Mouse (Mus musculus) MEL (cell line): ENCODE data around the gene Drd3. TPM values are rescaled to one million over a fixed set of nuclear protein-coding genes. Genes with fewer than 3 reads are reported as not detected.

Experiments used
- DNase-seq: peaks from one replicate; pipeline ENCODE4 v3.0.0; 2011; ENCODE audit warnings: low read depth, low spot score
- H3K27ac ChIP-seq: 2 replicates; pipeline ENCODE4 v1.5.1; 2012; ENCODE audit warnings: low read depth, mild to moderate bottlenecking, control low read depth, low read length, moderate library complexity; ENCODE audit not compliant: control insufficient read depth
- H3K27me3 ChIP-seq, 2 experiments: fragments of 150-350 bp in 1 of 2; sonication (generic) in 1 of 2; 2 replicates each; pipeline ENCODE4 v1.6.1; 2012; ENCODE audit warnings: low read length in 2 of 2, mild to moderate bottlenecking in 2 of 2, improper control_type of control experiment in 1 of 2, moderate library complexity in 1 of 2; ENCODE audit not compliant: insufficient read depth in 2 of 2, control insufficient read depth in 1 of 2
- H3K36me3 ChIP-seq, 2 experiments: 2 replicates each; pipeline ENCODE4 v1.6.1; 2012 to 2014; ENCODE audit warnings: low read length in 2 of 2, improper control_type of control experiment in 1 of 2, inconsistent platforms in 1 of 2, mild to moderate bottlenecking in 1 of 2; ENCODE audit not compliant: insufficient read depth in 2 of 2, control insufficient read depth in 1 of 2
- H3K4me1 ChIP-seq, 2 experiments: fragments of 150-350 bp in 1 of 2; sonication (generic) in 1 of 2; 2 replicates each; pipeline ENCODE4 v1.6.1; 2012; ENCODE audit warnings: low read length in 2 of 2, improper control_type of control experiment in 1 of 2, mild to moderate bottlenecking in 1 of 2; ENCODE audit not compliant: insufficient read depth in 2 of 2, control insufficient read depth in 1 of 2
- H3K4me3 ChIP-seq, 2 experiments: fragments of 150-350 bp in 1 of 2; sonication (generic) in 1 of 2; 2 replicates each; pipeline ENCODE4 v1.5.1; 2012; ENCODE audit warnings: low read depth in 2 of 2, low read length in 2 of 2, mild to moderate bottlenecking in 2 of 2, moderate library complexity in 2 of 2, control low read depth in 1 of 2, improper control_type of control experiment in 1 of 2; ENCODE audit not compliant: control insufficient read depth in 1 of 2, insufficient read depth in 1 of 2
- H3K79me2 ChIP-seq: 2 replicates; pipeline ENCODE4 v1.6.1; 2012; ENCODE audit warnings: mild to moderate bottlenecking, low read length, moderate library complexity; ENCODE audit not compliant: control insufficient read depth, poor library complexity, insufficient read depth
- H3K9ac ChIP-seq: 2 replicates; pipeline ENCODE4 v1.6.1; 2012; ENCODE audit warnings: low read depth, mild to moderate bottlenecking, control low read depth, low read length, moderate library complexity; ENCODE audit not compliant: control insufficient read depth, poor library complexity, severe bottlenecking
- H3K9me3 ChIP-seq: fragments of 150-350 bp; sonication (generic); replicated peaks from 2 replicates; pipeline ENCODE4 v1.6.1; 2012; ENCODE audit warnings: mild to moderate bottlenecking, low read length, improper control_type of control experiment, moderate library complexity; ENCODE audit not compliant: insufficient read depth
- CHD1 ChIP-seq: IDR thresholded peaks from 2 replicates; pipeline ENCODE4 v1.6.1; 2012; ENCODE audit warnings: low read depth, mild to moderate bottlenecking, inconsistent platforms, low read length, improper control_type of control experiment
- CHD2 ChIP-seq: IDR thresholded peaks from 2 replicates; pipeline ENCODE4 v1.6.1; 2011; ENCODE audit warnings: low read length, improper control_type of control experiment
- CTCF ChIP-seq, 3 experiments: IDR thresholded peaks in 2 of 3; conservative IDR thresholded peaks in 1 of 3; 2 replicates each; pipeline ENCODE4 v1.5.1; 2011 to 2012; ENCODE audit warnings: low read length in 3 of 3, low read depth in 2 of 3, mild to moderate bottlenecking in 2 of 3, improper control_type of control experiment in 1 of 3, inconsistent platforms in 1 of 3, mixed read lengths in 1 of 3, moderate library complexity in 1 of 3; ENCODE audit not compliant: control insufficient read depth in 1 of 3, insufficient read depth in 1 of 3, poor library complexity in 1 of 3, severe bottlenecking in 1 of 3
- ELF1 ChIP-seq: IDR thresholded peaks from 2 replicates; pipeline ENCODE4 v1.6.1; 2014; ENCODE audit warnings: low read depth, mild to moderate bottlenecking, inconsistent platforms, low read length, improper control_type of control experiment, moderate library complexity
- EP300 ChIP-seq, 2 experiments: IDR thresholded peaks; 2 replicates each; pipeline ENCODE4 v1.6.1; 2011; ENCODE audit warnings: improper control_type of control experiment in 2 of 2, low read length in 2 of 2, low read depth in 1 of 2, mild to moderate bottlenecking in 1 of 2
- ETS1 ChIP-seq: IDR thresholded peaks from 2 replicates; pipeline ENCODE4 v1.6.1; 2012; ENCODE audit warnings: low read depth, mild to moderate bottlenecking, inconsistent platforms, low read length, improper control_type of control experiment, moderate library complexity
- GABPA ChIP-seq: IDR thresholded peaks from 2 replicates; pipeline ENCODE4 v1.6.1; 2012; ENCODE audit warnings: low read depth, mild to moderate bottlenecking, inconsistent platforms, low read length, improper control_type of control experiment, moderate library complexity
- MAX ChIP-seq: IDR thresholded peaks from 2 replicates; pipeline ENCODE4 v1.6.1; 2011; ENCODE audit warnings: low read length, improper control_type of control experiment
- MAZ ChIP-seq: IDR thresholded peaks from 2 replicates; pipeline ENCODE4 v1.6.1; 2012; ENCODE audit warnings: low read depth, mild to moderate bottlenecking, inconsistent platforms, low read length, improper control_type of control experiment
- MYB ChIP-seq: IDR thresholded peaks from 2 replicates; pipeline ENCODE4 v1.6.1; 2011; ENCODE audit warnings: mild to moderate bottlenecking, low read depth, low read length, improper control_type of control experiment
- NELFE ChIP-seq: IDR thresholded peaks from 2 replicates; pipeline ENCODE4 v1.6.1; 2011; ENCODE audit warnings: low read depth, low read length, improper control_type of control experiment
- NRF1 ChIP-seq: IDR thresholded peaks from 2 replicates; pipeline ENCODE4 v1.6.1; 2014; ENCODE audit warnings: low read depth, mild to moderate bottlenecking, inconsistent platforms, low read length, improper control_type of control experiment, moderate library complexity; ENCODE audit not compliant: poor library complexity, insufficient read depth, severe bottlenecking
- POLR2AphosphoS5 ChIP-seq: IDR thresholded peaks from 2 replicates; pipeline ENCODE4 v1.6.1; 2012; ENCODE audit warnings: low read depth, borderline replicate concordance, mild to moderate bottlenecking, inconsistent platforms, low read length, moderate library complexity, mixed read lengths
- RAD21 ChIP-seq: IDR thresholded peaks from 2 replicates; pipeline ENCODE4 v1.6.1; 2011; ENCODE audit warnings: mild to moderate bottlenecking, low read depth, low read length, improper control_type of control experiment
- RCOR1 ChIP-seq: IDR thresholded peaks from 2 replicates; pipeline ENCODE4 v1.6.1; 2012; ENCODE audit warnings: low read depth, mild to moderate bottlenecking, inconsistent platforms, low read length, improper control_type of control experiment
- SIN3A ChIP-seq: IDR thresholded peaks from 2 replicates; pipeline ENCODE4 v1.6.1; 2012; ENCODE audit warnings: low read length, improper control_type of control experiment, inconsistent platforms
- SMC3 ChIP-seq: IDR thresholded peaks from 2 replicates; pipeline ENCODE4 v1.6.1; 2011; ENCODE audit warnings: low read depth, low read length, improper control_type of control experiment
- TAL1 ChIP-seq: IDR thresholded peaks from 2 replicates; pipeline ENCODE4 v1.6.1; 2012; ENCODE audit warnings: mild to moderate bottlenecking, inconsistent platforms, low read length, moderate library complexity, mixed read lengths
- TCF12 ChIP-seq: IDR thresholded peaks from 2 replicates; pipeline ENCODE4 v1.6.1; 2014; ENCODE audit warnings: low read depth, mild to moderate bottlenecking, inconsistent platforms, low read length, improper control_type of control experiment, moderate library complexity
- UBTF ChIP-seq: IDR thresholded peaks from 2 replicates; pipeline ENCODE4 v1.6.1; 2012; ENCODE audit warnings: low read depth, mild to moderate bottlenecking, inconsistent platforms, low read length, improper control_type of control experiment, moderate library complexity, borderline replicate concordance; ENCODE audit not compliant: insufficient read depth
- USF1 ChIP-seq: IDR thresholded peaks from 2 replicates; pipeline ENCODE4 v1.6.1; 2014; ENCODE audit warnings: low read depth, mild to moderate bottlenecking, inconsistent platforms, low read length, improper control_type of control experiment, moderate library complexity
- USF2 ChIP-seq, 2 experiments: IDR thresholded peaks; 2 replicates each; pipeline ENCODE4 v1.6.1; 2011 to 2012; ENCODE audit warnings: improper control_type of control experiment in 2 of 2, low read length in 2 of 2, borderline replicate concordance in 1 of 2, inconsistent platforms in 1 of 2, low read depth in 1 of 2, mild to moderate bottlenecking in 1 of 2; ENCODE audit not compliant: insufficient read depth in 1 of 2
- ZC3H11A ChIP-seq: IDR thresholded peaks from 2 replicates; pipeline ENCODE4 v1.6.1; 2012; ENCODE audit warnings: low read depth, mild to moderate bottlenecking, inconsistent platforms, low read length, improper control_type of control experiment
- ZKSCAN1 ChIP-seq: IDR thresholded peaks from 2 replicates; pipeline ENCODE4 v1.6.1; 2012; ENCODE audit warnings: low read depth, mild to moderate bottlenecking, inconsistent platforms, low read length, improper control_type of control experiment, moderate library complexity
- polyA plus RNA-seq, 2 experiments: library from polyadenylated mRNA; stranded (reverse) in 1 of 2; unstranded in 1 of 2; fragments of >175 nt in 1 of 2; fragments of >200 nt in 1 of 2; gene quantifications; 2 replicates each; pipeline versions ENCODE4 v1.2.1 to v1.2.4; 2012; ENCODE audit warnings: low replicate concordance in 2 of 2, low read depth in 1 of 2; ENCODE audit not compliant: insufficient read length in 2 of 2, insufficient read depth in 1 of 2, missing spikeins in 1 of 2
- total RNA-seq: library from RNA; depleted of rRNA; stranded (reverse); fragments of 300-350 nt; gene quantifications from 2 replicates; pipeline ENCODE4 v1.2.3, GENCODE M21; 2012

Gene Drd3
- total and polyA plus RNA-seq, 3 experiments: not detected

DNA sequence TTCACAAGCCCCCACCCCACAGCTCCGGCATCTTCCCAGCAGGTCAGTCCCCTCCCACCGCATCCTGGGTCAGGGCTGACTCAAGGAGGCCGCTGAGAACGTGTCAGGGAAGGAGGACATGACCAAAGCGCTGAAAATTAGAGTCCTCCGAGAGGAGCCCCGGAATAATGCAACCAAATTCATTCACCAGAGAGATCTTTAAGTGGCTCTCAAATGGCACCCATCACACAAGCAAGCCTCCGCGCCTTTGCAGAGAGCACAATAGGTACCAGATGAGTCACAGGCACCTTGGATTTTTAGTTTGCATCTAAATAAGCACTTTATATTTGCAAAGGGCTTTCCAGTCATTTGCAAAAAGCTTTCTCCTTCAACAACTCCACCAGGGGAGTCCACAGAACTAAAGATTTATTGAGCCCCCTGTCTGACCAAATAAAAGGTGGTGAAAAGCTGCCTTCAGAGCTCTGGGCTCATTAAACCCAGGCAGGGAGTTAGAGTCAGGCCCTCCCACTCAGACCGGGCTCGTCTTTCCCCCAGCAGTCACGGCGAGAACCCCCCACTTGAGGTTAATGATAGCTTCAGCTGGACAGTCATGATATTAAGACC is 46.4 kb downstream of the Drd3 start:
- no peaks in the 10 kb centered on the region for H3K36me3 ChIP-seq
- H3K4me3 ChIP-seq: no peak overlapping the region
- H3K27me3 ChIP-seq: no peaks in the 10 kb centered on the region; a peak in 1 of 4 replicates
- no peak for DNase-seq
- H3K79me2 ChIP-seq: no peaks in the 10 kb centered on the region
- no peak for TF ChIP-seq ETS1
- H3K4me1 ChIP-seq: no peaks in the 10 kb centered on the region
- no peak overlapping the region for H3K9ac ChIP-seq
- H3K9me3 ChIP-seq: no peaks in the 10 kb centered on the region
- H3K27ac ChIP-seq: no peak overlapping the region

DNA sequence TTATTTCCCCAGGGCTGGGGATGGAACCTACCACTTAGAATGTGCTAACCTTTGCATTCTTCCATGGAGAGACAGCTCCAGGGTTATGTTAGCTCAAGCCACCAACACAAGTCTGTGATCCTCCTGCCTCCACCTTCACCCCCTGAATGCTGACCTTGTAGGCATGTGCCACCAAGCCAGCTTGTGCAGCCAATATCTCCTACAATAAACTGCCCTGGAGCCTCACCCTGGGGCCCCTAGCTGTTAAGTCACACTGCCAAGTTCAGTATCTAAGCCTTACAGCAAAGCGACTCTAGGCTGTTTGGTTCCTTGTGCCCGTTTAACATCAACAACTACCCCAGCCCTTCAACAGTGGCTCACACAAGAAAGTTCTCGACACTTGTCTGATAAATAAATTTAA is 47.3 kb downstream of the Drd3 start:
- Histone ChIP-seq H3K9ac (no peak overlapping the region), H3K27ac (no peak overlapping the region), H3K9me3 (no peaks in the 10 kb centered on the region), H3K36me3 (no peaks in the 10 kb centered on the region), H3K79me2 (no peaks in the 10 kb centered on the region), H3K27me3 (no peaks in the 10 kb centered on the region; a peak in 1 of 4 replicates), H3K4me1 (no peaks in the 10 kb centered on the region), H3K4me3 (no peak overlapping the region)
- no peak for DNase-seq
- TF ChIP-seq ETS1 (no peak), USF1 (no peak), MAX (no peak)
- TF ChIP-seq, all 39 proteins: peak for 0

DNA sequence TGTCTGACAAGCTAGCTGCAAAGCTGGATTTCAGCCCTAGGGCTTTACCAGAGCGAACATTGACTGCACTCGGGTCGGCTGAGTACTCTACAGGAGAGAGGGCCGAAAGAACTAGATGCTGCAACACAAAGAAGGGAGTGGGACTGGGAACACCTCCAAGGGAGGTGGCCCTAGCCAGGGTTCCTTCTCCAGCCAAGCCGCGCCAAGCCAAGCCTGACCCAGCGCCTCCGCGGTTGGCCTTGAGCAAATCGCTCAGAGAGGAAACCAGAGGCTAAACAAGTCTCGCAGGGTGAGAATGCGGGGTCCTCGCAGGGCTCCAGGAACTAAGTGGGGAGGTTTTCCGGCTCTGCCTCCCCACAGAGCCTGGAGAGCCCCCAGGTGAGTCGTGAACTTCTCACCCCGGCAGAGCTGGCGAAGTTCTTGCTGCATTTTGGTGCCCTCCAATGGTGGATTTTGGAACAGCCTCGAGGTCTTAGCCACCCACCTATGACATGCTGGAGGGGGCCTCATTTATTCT is 48.0 kb downstream of the Drd3 start:
- H3K4me3 ChIP-seq: no peak overlapping the region
- H3K79me2 ChIP-seq: no peaks in the 10 kb centered on the region
- no peaks in the 10 kb centered on the region for H3K4me1 ChIP-seq
- H3K27ac ChIP-seq: no peak overlapping the region
- H3K36me3 ChIP-seq: no peaks in the 10 kb centered on the region
- no peaks in the 10 kb centered on the region for H3K27me3 ChIP-seq
- TF ChIP-seq NELFE (no peak), USF2 (IDR thresholded peaks at IDR 0.05; ENCODE audit: borderline replicate concordance in 1 of 2, insufficient read depth in 1 of 2, low read depth in 1 of 2, low read length in 2 of 2) (no peak), POLR2AphosphoS5 (no peak), NRF1 (no peak), CHD1 (no peak), SMC3 (peak; percentile 93), MAX (no peak), UBTF (no peak), GABPA (no peak), EP300 (IDR thresholded peaks at IDR 0.05; ENCODE audit: low read depth in 1 of 2, low read length in 2 of 2) (no peak), CHD2 (no peak), TCF12 (no peak), MYB (no peak), CTCF (IDR thresholded peaks at IDR 0.05 in 2 of 3, conservative IDR thresholded peaks at IDR 0.05 in 1 of 3; ENCODE audit: control insufficient read depth in 1 of 3, insufficient read depth in 1 of 3, low read depth in 2 of 3, low read length in 3 of 3, poor library complexity in 1 of 3, severe bottlenecking in 1 of 3) (peak; percentile 58 to 89 (median 87)), RAD21 (peak; percentile 94), ZKSCAN1 (no peak), MAZ (0 out of 2 replicates have a peak, but pooled peaks have one; percentile 19), ELF1 (no peak), RCOR1 (no peak), TAL1 (no peak), ZC3H11A (peak; percentile 93), SIN3A (no peak)
- DNase-seq: peak; percentile 73
- no peak overlapping the region for H3K9ac ChIP-seq
- no peaks in the 10 kb centered on the region for H3K9me3 ChIP-seq
